Mouse (Mus musculus) embryonic facial prominence, embryonic 11.5 days (tissue): ENCODE measurements around the gene Kcnj12. TPM values are rescaled to one million over a fixed set of nuclear protein-coding genes. Genes with fewer than 3 reads are reported as not detected.

Source experiments
- ATAC-seq: fragments of 200-750 bp; cut with Nextera tagmentation; replicated peaks from 2 replicates; pipeline ENCODE4 v1.8.0; 2017; ENCODE audit warnings: low read depth; ENCODE audit not compliant: insufficient number of reproducible peaks, low FRiP score, low TSS enrichment
- DNase-seq: peaks from one replicate; pipeline ENCODE4 v3.0.0-alpha.2; 2015; ENCODE audit warnings: low spot score
- H3K27ac ChIP-seq: fragments of 300-500 bp; sonication (generic); replicated peaks from 2 replicates; pipeline ENCODE4 v1.5.1; 2014; ENCODE audit warnings: mild to moderate bottlenecking, low read depth, low read length, control low read depth
- H3K27me3 ChIP-seq: fragments of 300-500 bp; sonication (generic); 2 replicates; pipeline ENCODE4 v1.6.1; 2014; ENCODE audit warnings: mild to moderate bottlenecking, low read length, moderate library complexity, mixed read lengths; ENCODE audit not compliant: control insufficient read depth, insufficient read depth
- H3K36me3 ChIP-seq: fragments of 300-500 bp; sonication (generic); replicated peaks from 2 replicates; pipeline ENCODE4 v1.6.1; 2014; ENCODE audit warnings: low read depth, mild to moderate bottlenecking, low read length, moderate library complexity, mixed read lengths; ENCODE audit not compliant: control insufficient read depth, insufficient read depth
- H3K4me1 ChIP-seq: fragments of 300-500 bp; sonication (generic); 2 replicates; pipeline ENCODE4 v1.6.1; 2014; ENCODE audit warnings: low read length, mixed read lengths; ENCODE audit not compliant: control insufficient read depth, insufficient read depth
- H3K4me2 ChIP-seq: fragments of 300-500 bp; sonication (generic); 2 replicates; pipeline ENCODE4 v1.6.1; 2014; ENCODE audit warnings: low read depth, mild to moderate bottlenecking, control low read depth, low read length, moderate library complexity
- H3K4me3 ChIP-seq: fragments of 300-500 bp; sonication (generic); 2 replicates; pipeline ENCODE4 v1.5.1; 2014; ENCODE audit warnings: low read depth, low read length, control low read depth
- H3K9ac ChIP-seq: fragments of 300-500 bp; sonication (generic); replicated peaks from 2 replicates; pipeline ENCODE4 v1.6.1; 2014; ENCODE audit warnings: mild to moderate bottlenecking, control low read depth, low read length
- H3K9me3 ChIP-seq: fragments of 300-500 bp; sonication (generic); replicated peaks from 2 replicates; pipeline ENCODE4 v1.6.1; 2016; ENCODE audit warnings: mild to moderate bottlenecking, low read length, inconsistent platforms, mixed read lengths; ENCODE audit not compliant: control insufficient read depth
- WGBS: fragments of 180-500 bp; shearing (Covaris S2); extraction: QIAGEN DNeasy Blood & Tissue Kit; methylation state at CpG from one replicate; pipeline ENCODE4 v1.1.7; 2014; 5-methylcytosine and 5-hydroxymethylcytosine counted together
- polyA plus RNA-seq: library from polyadenylated mRNA; unstranded; fragments of >200 nt; fragmentation: Nextera tagmentation; extraction: Ambion mirVana; gene quantifications from 2 replicates; pipeline ENCODE4 v1.2.1, GENCODE M21; 2014

The Kcnj12 gene
- polyA plus RNA-seq, 1 experiment from 2014 or later: 2.4 TPM

DNA sequence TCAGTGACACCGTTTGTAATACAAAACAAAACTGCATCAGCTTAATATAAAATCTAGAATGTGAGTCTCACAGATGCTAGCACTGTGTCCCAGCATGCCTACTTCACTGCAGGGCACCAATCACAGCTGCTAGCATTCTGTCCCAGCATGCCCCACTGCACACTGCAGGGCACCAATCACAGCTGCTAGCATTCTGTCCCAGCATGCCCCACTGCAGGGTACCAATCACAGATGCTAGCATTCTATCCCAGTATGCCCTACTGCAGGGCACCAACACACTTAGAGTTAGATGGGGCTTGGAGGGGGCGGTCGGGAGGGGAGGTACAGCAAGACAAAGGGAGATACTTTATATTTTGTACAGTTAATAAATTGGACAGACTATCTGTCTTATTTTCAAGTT, 68.8 kb downstream of the Kcnj12 start:
- H3K9me3 ChIP-seq: no peaks in the 10 kb centered on the region
- no peaks in the 10 kb centered on the region for H3K36me3 ChIP-seq
- ATAC-seq (no peak), DNase-seq (no peak)
- H3K4me3 ChIP-seq: no peak overlapping the region
- no peaks in the 10 kb centered on the region for H3K4me1 ChIP-seq
- H3K27me3 ChIP-seq: no peaks in the 10 kb centered on the region
- no peak overlapping the region for H3K9ac ChIP-seq
- H3K27ac ChIP-seq: no peak overlapping the region
- H3K4me2 ChIP-seq: no peak overlapping the region
- 66% methylated on average over 3 of the region's 3 CpGs for whole genome bisulfite sequencing

DNA sequence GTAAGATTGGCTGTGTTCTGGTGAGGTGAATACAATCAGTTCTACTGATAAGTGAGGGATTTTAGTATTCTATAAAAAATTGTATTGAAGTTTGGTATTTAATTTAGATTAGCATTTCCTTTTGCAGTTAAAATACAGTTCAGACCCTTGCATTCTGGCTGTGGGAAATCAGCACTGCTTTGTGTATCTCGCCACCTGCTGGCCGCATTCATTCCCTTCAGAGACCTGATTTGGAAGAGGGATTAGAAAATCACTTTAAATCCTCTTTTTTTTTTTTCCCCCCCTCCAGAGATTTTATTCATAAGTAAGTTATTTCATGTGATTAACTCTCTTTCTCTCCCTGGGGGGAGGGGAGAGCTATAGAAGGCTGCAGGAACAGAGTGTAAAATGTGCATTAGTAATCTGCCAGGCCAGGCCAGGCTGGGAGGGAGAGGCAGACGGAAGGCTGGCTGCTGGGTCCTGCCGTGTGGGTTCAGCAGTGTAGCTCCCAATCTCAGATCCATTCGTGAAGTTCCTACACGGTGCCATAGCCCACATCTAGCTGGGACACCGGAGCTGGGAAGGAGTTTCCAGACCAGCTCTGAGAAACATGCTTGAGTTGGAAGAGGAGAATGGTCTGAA, 69.4 kb downstream of the Kcnj12 start:
- Histone ChIP-seq H3K27me3 (no peaks in the 10 kb centered on the region), H3K4me2 (no peak overlapping the region), H3K36me3 (no peaks in the 10 kb centered on the region), H3K9ac (no peak overlapping the region), H3K27ac (no peak overlapping the region), H3K4me3 (no peak overlapping the region), H3K9me3 (no peaks in the 10 kb centered on the region), H3K4me1 (no peaks in the 10 kb centered on the region)
- ATAC-seq (no peak), DNase-seq (peak; percentile 87)
- 19% methylated on average over 7 of the region's 7 CpGs for WGBS

DNA sequence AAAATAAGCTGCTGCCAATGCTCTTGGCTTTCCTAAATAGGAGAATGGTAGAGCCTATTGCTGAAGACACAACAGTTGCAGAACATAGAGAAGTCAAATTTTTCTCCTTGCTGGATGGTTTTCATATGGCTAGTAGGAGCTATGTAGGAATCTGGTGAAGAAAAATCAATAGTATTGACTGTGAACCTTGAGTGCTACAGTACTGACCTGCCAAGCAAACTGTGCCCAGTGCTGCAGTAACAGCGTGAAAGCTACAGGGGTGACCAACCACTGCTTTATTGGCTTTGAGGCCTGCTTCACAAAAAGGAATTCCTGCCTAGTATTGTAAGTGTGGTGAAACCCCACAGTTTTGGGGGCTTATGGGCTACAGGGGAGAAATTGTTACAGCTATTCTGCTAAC, 75.7 kb downstream of the Kcnj12 start:
- H3K9ac ChIP-seq: no peak overlapping the region
- DNase-seq (no peak), ATAC-seq (no peak)
- no peaks in the 10 kb centered on the region for H3K4me1 ChIP-seq
- no peak overlapping the region for H3K4me3 ChIP-seq
- no peaks in the 10 kb centered on the region for H3K36me3 ChIP-seq
- no peak overlapping the region for H3K4me2 ChIP-seq
- no peaks in the 10 kb centered on the region for H3K27me3 ChIP-seq
- H3K27ac ChIP-seq: no peak overlapping the region
- no peaks in the 10 kb centered on the region for H3K9me3 ChIP-seq
- 78% methylated on average over 1 of the region's 1 CpGs for WGBS

DNA sequence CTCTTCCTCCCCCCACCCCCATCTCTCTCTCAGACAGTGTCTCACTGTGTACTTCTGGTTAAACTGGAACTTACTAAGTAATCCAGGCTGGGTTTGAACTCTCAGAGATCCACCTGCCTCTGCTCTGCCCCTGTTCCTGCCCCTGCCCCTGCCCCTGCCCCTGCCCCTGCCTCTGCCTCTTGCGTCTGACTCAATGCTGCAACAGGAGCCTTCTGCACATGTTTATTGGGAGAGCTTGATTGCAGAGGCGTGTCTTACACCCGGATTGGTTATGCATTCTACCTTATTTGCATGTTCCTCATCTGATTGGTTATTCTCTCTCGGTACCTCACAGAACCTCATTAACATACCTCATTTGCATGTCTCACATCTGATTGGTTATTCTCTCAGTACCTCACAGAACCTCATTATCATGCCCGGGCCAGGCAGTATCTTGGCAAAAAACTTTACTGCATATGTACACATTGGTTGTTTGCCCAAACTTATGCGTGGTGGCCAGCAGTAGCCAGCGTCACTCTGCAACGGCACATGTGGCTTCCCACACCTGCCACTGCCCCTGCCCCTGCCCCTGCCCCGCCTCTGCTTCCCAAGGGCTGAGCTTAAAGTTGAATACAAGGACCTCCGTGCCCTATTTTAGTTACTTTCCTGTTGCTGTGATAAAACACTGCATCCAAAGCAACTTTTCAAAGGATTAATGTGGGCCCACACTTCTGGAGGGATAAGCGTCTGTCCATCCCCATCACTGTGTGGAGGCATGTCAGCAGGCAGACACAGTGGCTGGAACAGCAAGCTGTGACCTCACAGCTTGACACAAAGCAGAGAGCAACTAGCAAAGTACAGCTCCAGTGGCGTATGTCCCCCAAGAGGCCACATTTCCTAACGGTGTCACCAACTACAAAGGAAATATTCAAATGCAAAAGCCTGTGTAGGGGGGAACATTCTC, 80.3 kb downstream of the Kcnj12 start:
- no peak overlapping the region for H3K9ac ChIP-seq
- H3K4me1 ChIP-seq: no peaks in the 10 kb centered on the region
- no peak overlapping the region for H3K27ac ChIP-seq
- H3K9me3 ChIP-seq: no peaks in the 10 kb centered on the region
- ATAC-seq (no peak), DNase-seq (no peak)
- no peaks in the 10 kb centered on the region for H3K36me3 ChIP-seq
- H3K4me2 ChIP-seq: no peak overlapping the region
- no peaks in the 10 kb centered on the region for H3K27me3 ChIP-seq
- no peak overlapping the region for H3K4me3 ChIP-seq
- 67% methylated on average over 12 of the region's 13 CpGs for WGBS

DNA sequence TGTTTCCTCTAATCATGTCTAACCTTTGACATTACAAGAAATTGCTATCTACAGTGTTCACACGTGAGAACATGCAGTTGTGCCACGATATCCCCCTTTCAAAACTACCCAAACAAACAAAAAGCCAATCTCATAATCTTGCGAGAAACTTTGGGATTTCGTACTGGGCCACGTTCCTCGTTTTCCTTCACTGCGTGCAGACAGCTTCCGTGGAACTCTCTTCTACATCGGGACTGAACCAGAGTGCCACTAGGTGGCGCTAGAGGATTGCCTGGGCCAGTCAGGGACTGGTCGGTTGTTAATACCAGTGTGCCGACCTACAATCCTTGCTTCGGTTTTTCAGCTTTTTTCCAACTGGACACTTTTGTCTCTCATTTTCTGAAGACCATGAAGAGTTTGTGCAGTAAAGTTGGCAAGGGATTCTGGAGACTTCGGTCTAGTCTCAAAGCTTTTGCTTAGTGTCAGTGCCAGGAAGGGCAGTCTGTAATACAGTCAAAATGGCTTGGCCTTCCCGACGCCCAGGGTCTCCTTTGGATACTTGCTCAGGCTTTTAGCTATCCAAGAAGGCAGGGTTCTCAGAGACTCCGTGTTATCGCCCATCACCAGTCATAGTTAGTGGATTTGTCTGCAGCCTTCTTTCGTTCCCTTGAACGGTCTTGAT, 82.0 kb downstream of the Kcnj12 start:
- Histone ChIP-seq H3K4me1 (no peaks in the 10 kb centered on the region), H3K36me3 (no peaks in the 10 kb centered on the region), H3K4me2 (no peak overlapping the region), H3K4me3 (no peak overlapping the region), H3K27ac (no peak overlapping the region), H3K9me3 (no peaks in the 10 kb centered on the region), H3K27me3 (no peaks in the 10 kb centered on the region), H3K9ac (no peak overlapping the region)
- WGBS: 20% methylated on average over 20 of the region's 20 CpGs
- ATAC-seq (peak; percentile 89; the same call in 1 of the 2 replicates), DNase-seq (peak; percentile 96)

DNA sequence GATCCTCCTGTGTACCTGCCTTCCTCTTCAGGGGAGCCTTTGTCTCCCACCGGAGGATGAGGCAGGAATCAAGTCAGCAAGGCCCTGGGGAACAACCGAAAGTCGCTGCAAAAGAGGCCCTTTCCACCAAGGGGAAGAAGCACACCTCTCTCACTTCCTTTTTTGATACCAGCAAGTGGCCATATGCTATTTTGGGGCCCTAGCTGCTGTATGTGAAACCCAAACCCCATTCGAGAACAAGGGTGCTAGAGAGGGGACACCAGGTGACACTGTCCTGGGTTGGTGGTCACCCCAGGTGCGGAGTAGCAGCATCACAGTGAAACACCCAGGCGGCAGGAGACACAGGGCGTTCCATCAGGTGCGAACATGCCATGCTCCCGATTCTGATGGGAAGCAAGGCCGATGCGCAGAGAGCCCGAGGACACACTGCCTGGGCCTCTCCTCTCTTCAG, 86.6 kb downstream of the Kcnj12 start:
- H3K4me3 ChIP-seq: no peak overlapping the region
- H3K4me2 ChIP-seq: no peak overlapping the region
- H3K9me3 ChIP-seq: no peaks in the 10 kb centered on the region
- WGBS: 87% methylated on average over 12 of the region's 12 CpGs
- no peaks in the 10 kb centered on the region for H3K27me3 ChIP-seq
- H3K9ac ChIP-seq: no peak overlapping the region
- no peak for ATAC-seq
- no peaks in the 10 kb centered on the region for H3K4me1 ChIP-seq
- no peak for DNase-seq
- no peaks in the 10 kb centered on the region for H3K36me3 ChIP-seq
- no peak overlapping the region for H3K27ac ChIP-seq

DNA sequence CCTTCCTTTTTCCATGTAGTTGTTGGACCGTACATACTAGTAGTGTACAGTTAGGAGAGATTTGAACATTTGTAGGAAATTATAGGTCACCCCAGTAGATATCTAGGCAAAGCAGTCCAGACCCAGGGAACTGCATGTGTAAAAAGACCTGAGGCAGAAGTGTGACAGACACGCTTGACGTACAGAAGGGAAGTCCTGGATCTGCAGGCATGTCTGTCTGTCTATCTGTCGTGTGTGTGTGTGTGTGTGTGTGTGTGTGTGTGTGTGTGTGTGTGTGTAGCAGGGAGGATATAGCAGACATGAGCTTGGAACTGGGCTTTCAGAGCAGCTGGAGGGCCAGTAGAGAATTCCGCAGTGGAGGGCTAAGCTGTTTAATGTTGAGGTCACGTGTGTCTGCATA, 87.3 kb downstream of the Kcnj12 start:
- no peak overlapping the region for H3K9ac ChIP-seq
- no peak for ATAC-seq
- no peak for DNase-seq
- H3K36me3 ChIP-seq: no peaks in the 10 kb centered on the region
- no peak overlapping the region for H3K27ac ChIP-seq
- H3K9me3 ChIP-seq: no peaks in the 10 kb centered on the region
- H3K4me2 ChIP-seq: no peak overlapping the region
- H3K27me3 ChIP-seq: no peaks in the 10 kb centered on the region
- WGBS: 79% methylated on average over 6 of the region's 6 CpGs
- H3K4me1 ChIP-seq: no peaks in the 10 kb centered on the region
- no peak overlapping the region for H3K4me3 ChIP-seq

DNA sequence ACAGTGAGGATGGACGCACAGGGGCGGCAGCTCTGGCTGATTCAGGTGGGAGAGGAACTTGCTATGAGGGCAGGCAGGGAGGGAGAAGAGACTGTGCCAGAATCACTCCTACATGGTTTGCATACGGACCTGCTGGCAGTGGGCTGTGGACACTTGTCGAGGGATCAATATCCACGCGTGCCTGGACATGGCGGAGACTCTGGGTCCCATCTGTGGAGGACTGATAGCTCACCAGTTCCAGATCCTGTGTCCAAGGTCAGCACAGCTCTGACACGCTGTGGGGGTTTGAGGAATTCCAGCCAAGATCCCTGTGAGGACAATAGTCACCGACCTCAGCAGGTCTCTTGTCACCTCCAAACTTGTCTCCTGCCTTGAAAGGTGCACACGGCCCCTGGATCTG, 87.7 kb downstream of the Kcnj12 start:
- no peak overlapping the region for H3K9ac ChIP-seq
- no peaks in the 10 kb centered on the region for H3K36me3 ChIP-seq
- no peaks in the 10 kb centered on the region for H3K4me1 ChIP-seq
- no peaks in the 10 kb centered on the region for H3K27me3 ChIP-seq
- ATAC-seq (no peak), DNase-seq (no peak)
- 83% methylated on average over 10 of the region's 10 CpGs for WGBS
- H3K4me3 ChIP-seq: no peak overlapping the region
- no peaks in the 10 kb centered on the region for H3K9me3 ChIP-seq
- no peak overlapping the region for H3K4me2 ChIP-seq
- H3K27ac ChIP-seq: no peak overlapping the region
